Mouse (Mus musculus) 3134 (cell line): ENCODE data around the gene Drd1.
A peak's percentile ranks its signal among the peaks of the same experiment; 100 is the strongest.

Source experiments
- DNase-seq: peaks from one replicate; pipeline ENCODE4 v3.0.0-alpha.2; 2011; ENCODE audit warnings: low spot score; ENCODE audit not compliant: insufficient read length; ENCODE audit errors: extremely low read depth

Drd1 gene

DNA sequence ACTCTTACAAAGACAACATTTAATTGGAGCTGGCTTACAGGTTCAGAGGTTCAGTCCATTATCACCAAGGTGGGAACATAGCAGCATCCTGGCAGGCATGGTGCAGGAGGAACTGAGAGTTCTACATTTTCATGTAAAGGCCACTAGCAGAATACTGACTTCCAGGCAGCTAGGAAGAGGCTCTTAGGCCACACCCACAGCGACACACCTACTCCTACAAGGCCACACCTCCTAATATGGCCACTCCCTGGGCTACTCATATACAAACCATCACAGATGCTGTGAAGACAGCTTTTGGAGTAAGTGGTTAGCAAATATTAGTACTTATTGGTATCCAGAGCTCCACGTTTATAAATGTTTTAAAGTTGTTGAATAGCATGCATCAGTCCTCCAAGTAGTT, 19.9 kb upstream of the Drd1 start:
- no peak for DNase-seq

DNA sequence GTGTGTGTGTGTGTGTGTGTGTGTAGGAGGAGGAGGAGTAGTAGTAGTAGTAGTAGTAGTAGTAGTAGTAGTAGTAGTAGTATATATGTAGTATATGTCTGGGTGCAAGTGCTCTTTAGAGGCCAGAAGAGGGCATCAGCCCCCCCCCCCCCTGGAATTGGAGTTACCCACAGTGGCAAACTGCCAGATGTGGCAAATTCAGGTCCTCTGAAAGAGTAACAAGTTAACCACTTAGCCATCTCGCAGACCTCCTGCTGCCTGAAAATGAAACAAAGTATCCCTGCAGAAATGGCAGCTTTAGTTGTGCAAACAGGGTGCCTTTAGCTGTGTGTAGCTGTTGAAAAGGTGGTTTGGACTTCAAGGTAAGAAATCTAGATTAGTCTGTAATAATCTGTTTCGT, 18.0 kb upstream of the Drd1 start:
- DNase-seq = peak; percentile 33

DNA sequence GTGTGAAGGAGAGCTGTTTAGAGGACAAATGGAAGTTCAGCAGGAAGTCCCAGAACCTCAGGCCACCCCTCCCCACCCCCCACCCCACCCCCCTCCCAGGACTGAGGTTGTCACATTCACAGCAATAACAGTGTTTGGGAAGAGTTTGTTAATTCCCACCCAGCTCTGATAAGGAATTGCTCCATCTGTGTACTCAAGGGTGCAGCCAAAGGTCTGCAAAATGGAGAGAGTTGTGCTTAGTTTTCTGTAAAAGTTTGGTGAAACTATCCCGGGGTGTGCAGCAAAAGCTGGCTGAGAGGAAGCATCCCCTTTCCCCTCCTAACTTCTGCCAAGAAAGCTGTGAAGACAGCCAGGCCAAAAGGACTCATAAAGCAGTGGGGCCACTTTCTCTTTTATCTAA, 17.6 kb upstream of the Drd1 start:
- DNase-seq = peak; percentile 20

DNA sequence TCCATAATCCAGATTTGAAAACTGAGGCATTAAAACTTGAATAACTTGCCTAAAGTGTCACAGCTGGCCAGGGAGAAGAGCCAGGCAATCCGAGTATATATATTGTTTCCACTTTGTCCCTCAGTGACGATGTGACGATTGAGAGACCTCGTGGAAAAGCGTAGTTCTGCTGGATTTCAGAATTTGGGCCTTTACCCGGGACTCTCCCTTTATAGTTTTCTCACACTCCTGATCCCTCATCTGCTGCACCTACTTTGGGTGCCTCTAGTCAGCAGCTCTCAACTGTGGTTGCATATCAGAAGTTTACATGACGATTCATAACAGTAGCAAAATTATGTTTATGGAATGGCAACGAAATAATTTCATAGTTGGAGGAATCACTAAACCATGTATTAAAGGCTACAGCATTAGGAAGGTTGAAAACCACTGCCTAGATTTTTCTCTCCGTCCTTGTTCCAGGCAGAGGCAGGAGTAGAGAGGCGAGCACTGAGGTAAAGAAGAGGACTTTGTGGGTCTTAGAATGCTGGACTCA, 17.1 kb upstream of the Drd1 start:
- no peak for DNase-seq

DNA sequence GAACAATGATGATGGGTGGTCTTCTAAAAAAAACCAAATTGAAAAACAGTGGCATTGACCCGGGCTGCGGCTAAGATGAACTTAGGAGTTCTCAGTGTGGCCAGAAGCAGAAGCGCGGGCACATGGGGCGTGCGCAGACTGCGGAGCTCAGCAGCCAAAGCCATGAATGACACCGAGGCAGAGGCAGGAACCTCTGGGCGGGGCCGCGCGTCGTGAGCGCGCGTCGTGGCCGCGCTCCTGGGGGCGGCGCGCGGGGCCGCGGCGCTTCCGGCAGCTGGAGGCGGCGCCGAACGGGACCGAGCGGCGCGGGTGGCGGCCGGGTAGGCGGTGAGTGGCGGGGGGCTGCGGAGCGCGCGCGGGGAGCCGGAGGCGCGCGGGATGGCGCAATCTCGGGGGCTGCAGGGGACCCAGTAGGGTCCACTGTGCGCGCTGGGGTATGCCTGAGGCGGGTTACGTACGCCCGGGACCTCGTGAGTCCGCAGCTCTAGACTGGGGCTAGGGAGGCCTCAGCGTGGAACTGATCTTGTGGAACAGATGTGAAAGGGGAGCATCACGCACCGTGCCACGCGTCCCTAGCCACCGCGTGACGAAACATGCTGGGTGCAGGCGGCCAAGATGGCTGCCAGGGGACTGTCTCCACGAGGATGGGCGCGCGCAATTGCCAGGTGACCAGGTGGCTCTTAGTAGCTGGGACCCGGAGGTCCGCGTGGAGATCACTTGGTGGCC, 16.3 kb upstream of the Drd1 start, which contains the start of gene Sfxn1:
Gene Sfxn1 (plus strand): TSS at position 264 of the 726 bp plus-strand sequence.
- peak; percentile 85 for DNase-seq

DNA sequence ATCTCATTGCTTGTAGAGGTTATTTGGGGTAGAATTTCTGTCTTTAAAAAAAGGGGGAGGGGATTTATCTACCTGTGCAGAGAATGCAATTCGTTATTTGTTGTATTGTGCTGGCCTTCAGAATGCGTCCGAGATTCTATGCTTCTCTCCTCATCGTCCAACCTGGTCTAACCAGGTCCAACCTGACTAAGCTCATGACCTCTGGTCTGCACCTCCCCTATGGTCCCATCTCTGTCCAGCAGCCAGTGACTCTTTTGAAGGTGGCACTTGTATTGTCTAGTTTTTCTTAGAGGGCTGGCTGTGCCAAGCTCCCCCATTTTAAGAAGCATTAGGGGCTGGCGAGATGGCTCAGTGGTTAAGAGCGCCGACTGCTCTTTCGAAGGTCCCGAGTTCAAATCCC, 15.5 kb upstream of the Drd1 start:
- DNase-seq = no peak

DNA sequence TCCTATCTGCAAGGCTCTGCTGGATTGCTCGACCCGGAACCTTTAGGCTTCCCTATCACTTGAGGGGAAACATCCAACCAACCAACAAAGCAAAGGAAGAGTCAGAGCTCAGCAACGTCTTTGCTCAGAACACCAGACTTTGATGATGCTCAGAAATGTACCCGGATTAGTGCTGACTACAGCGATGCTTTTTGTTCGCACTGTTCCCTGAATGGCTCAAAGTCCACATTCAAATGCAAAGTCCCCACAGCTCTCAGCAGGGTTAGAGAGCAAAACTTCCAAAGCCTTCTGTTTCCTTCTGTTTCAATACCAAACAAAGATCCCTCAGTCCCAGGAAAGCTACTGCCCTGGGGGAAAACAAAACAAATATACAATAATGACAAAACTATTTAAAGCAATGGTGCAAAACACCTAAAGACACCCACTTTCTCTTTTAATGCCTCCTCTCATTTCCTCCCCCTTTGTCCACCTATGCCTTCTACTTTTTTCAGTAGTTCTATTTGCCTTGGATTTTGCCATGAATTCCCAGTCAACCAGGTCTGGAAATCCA, 12.2 kb upstream of the Drd1 start:
- no peak for DNase-seq

DNA sequence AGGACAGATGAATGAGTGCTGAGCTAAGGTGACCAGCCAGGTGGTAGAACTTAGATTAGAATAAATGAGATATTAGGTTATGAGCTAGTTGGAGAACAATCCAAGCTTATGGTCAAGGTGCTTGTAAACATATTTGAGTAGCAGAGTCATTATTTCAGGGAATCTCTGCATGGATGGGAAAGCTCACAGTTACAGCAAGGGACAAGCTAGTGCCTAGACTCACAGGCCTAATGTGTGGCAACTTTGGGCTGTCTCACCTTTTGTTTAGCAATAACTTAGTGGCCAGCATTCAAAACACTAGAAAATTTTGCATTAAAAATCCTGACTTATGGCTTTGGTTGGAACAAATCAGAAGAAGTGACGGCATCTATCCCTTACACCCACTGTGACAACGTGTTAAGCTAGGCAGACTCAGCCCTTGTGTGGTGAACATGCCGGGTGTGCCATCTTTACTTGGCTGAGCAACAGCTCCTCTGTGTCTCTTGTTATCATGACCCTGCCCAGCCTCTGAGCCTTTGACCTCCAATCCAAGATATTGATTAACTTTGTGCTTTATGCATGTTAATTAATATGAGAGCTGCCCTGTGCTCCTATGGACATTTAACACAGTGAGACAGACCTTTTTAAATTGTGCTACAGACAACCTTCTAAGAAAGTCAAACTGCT, 10.7 kb upstream of the Drd1 start:
- no peak for DNase-seq

DNA sequence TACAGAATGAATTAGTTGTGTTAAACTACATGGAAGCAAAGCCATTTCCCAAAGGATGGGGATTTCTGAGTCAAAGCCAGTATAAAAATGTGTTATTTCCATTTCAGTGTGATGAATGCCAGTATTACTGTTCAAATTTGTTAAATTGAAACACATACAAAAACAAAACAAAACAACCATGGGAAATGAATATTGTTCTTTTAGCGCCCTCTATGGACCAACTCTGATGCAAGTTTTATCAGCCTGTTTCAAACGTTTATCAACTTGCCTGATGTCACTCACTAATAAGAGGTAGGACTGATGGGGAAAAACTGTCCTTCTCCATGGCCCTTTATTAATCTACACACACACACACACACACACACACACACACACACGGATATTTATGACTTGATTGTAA, 7.8 kb upstream of the Drd1 start:
- no peak for DNase-seq

DNA sequence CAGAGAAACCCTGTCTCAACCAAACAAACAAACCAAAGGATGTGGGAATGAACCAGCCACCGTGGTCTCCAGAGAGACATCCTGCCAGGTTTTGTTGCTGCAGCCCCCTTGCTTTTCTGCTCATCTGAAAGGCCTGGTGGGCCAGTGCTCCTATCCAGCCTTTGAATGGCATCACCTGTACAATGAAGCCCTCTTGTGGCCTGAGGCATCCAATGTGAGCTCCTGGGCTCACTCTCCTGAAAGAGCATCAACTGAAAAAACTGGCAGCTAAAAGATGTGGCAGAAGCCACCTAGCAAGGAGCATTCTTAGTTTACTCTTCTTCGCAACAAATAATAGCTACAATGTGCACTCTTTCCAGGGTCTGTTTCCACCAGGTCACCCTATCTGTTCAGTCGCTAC, 6.6 kb upstream of the Drd1 start:
- DNase-seq = no peak

DNA sequence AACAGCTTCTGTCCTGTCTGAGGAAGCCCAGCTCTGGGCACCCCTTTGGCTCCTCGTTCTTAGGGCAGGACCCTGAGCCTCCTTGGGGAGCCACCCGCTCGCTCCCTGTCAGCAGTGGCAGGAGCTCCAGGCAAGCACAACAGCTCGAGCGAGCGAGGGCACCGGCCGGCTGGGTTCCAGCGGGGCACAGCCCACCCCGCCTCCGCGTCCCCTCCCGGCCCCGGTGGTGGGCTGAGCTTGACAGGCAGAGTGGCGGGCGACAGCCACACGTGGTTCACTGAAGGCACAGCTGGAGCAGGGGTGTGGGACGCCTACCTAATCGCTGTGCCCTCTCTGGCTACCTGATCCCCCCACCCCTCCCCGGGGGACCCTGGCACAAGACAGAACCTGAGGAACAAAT, 543 bp downstream of the Drd1 start:
- no peak for DNase-seq

DNA sequence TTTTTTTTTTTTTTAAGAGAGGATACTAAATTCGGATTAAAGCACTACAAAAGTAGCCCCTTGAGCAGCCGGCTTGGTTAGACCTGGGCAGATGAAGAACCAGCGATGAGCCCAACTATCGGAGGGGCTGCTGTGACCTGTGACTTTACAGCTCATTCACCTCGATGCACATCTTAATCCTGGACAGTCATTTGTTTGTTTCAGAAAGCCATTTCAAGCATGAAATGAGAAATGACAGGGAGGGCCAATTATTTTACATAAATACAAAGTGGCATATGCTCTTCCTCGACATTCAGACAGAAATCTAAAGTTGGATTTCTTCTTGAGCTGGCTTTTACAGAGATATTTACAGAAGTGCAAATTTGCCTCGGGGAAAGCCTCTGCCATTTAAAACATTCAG, 3.9 kb downstream of the Drd1 start:
- DNase-seq = no peak

DNA sequence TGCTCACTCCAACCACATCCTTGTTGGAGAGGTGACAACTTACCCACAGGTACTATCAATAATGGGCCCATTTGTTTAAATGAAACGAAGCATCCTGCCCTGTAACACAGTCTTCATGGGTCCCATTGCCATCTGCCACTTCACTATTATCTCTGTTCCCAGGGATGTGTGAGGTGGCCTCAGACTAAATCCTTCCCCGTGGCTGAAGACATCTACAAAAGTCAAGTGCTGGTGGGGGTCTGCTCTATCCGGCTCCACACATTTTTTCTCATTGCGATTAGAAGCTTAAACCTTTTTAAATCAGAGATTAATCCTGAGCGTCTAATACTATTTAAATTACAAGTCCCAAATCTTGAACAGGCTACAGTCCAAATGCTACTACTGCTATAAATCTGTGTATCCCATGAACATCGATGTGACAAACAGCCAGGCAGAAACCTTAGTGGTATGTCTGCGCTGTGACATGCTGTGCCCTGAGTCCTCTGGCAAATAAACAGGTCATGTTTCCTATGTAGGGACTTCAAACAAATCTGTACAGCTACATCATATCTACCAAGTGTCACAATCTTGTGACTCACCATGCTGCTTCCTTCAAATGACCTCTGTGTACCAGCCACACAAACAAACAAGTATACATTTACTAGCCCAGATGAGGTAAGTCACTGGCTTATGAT, 6.7 kb downstream of the Drd1 start:
- DNase-seq = no peak

DNA sequence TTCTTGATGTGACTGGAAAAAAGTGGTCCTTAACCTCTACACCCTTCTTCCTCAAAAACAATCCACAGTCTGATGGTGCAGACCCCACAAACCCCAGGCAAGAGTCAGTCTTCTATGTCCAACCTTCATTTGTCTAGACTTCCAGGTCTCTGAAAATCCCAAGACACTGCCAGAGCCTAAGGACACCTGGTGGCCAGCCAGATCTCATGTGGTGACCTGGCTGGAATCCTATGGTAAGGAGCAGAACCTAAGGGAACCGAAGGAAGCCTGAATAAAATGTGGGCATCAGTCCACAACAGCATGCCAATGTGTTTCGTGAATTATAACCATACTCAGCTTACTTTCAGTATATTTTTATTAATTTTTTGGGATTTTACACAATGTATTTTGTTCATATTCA, 15.2 kb downstream of the Drd1 start:
- no peak for DNase-seq

DNA sequence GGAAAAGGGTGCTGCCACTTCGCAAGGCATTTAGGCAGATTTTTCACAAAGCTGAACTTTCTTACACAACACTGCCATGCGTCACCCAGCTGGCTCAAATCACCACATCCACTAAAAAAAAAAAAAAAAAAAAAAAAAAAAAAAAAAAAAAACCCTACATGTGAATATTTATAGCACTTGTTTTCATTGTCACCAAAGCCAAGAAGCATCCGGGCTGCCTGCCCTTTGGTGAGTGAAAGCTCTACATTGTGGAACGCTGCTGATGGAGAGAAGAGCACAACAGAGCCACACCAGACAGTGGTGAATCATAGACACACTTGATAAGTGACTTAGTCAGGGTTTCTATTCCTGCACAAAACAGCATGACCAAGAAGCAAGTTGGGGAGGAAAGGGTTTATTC, 17.6 kb downstream of the Drd1 start:
- peak; percentile 25 for DNase-seq

DNA sequence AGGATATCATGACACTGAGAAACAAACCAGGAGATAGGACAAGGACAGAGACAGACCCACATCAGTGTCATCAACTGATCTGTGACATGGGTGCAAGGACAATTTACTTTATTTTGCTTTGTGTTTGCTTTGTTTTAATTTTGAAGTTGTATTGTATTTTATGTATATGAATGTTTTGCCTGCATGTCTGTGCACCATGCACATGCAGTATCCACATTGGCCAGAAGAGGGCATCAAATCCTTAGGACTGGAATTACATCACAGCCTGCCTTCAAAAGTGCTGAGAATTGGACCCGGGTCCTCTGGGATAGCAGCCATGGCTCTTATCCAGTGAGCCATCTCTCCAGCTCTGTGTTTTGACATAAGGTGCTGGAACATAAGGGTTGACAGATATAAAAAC, 20.0 kb downstream of the Drd1 start:
- DNase-seq = no peak

DNA sequence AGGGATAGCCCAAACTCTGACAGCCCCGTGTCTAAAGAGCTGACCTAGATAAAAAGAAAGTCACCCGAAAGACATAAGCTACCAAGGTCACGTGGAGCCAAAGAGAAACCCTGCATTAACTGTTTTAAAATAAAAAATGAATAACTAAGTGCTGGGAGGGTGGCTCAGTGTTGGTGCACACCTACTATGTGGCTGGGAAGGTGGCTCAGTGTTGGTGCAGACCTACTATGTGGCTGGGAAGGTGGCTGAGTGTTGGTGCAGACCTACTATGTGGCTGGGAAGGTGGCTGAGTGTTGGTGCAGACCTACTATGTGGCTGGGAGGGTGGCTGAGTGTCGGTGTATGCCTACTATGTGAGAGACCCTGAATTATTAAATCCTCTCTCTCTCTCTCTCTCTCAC, 21.9 kb downstream of the Drd1 start:
- DNase-seq = no peak

DNA sequence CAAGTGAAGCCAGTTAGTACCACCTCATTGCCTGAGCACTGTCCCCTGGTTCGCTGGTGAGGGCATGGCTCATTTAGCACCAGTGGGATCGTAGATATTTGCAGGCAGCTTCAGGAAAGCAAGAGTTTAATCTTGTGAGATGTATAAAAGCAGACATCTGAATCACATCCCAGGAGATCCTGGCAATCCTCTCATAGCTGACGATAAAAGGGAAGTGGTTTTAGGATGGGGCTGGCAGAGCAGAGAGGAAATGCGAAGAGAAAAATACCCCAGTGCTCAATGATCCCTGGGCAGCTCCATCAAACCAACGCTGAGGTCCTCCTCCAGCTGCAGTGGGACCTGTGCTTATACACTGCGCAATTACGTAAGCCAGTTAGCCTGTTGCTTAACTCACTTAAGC, 28.4 kb downstream of the Drd1 start:
- no peak for DNase-seq

DNA sequence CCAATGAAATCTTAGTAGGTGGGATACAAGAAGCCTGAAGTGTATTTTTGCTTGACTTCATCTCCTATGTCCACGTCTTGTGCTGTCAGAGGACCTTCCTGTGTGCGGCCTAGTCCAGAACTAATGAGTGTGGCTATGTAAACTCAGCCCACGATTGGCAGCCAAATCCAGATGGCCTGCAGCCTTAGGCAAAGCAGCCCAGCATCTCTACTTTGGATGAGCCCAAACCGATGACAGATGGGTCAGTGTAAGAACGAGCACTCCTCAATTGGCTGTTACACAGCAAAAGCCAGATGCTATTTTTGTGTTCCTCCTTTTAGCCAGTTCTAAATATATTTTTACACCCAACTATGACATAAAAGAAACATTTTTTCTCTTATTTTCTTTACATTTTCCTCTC, 32.2 kb downstream of the Drd1 start:
- DNase-seq = no peak

DNA sequence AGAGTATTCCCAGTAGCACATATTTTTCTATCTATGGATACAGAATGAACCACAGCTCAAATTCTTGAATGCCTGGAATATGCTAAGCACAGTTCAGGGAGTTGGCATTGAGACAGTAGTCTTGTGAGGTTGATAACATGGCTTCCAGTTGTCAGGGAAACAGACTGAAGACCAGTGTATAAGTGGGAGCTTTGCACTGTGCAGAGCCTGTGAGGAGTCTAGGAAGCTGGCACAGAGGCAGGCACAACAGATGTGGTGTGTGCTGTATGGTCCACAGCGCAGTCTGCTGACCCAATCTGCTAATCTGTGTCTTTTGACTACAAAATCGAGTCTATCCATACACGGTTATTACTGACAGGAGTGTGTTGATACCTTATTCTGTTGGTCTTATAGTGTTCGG, 46.8 kb downstream of the Drd1 start:
- DNase-seq = no peak
